ENCODE assay signal across 11 mouse cellular contexts in genomic region chr6:117279786-117280411, GRCm38 (mm10).
A peak's percentile ranks its signal among the peaks of the same experiment; 100 is the strongest.
DNase-seq lines count a peak whose midpoint lies in the region; ATAC-seq and TF ChIP-seq lines count a peak whose summit lies in the region.
"Had no signal": no experiment of that assay in that cellular context is flagged by ENCODE, and none has a peak within 500 bp of the region (broad histone marks: within the 10 kb centered on the region; RNA-seq: fewer than 3 reads in every experiment).

No protein-coding gene starts in this region.

- H3K27ac ChIP-seq in heart, embryonic 13.5 days (replicated peaks): peak overlapping the region; percentile 69
- H3K27ac ChIP-seq in forebrain, embryonic 12.5 days: 0 out of 2 replicates have a peak overlapping the region, but pooled peaks have one; percentile 13
- peak overlapping the region; percentile 38; the same call in 1 of the 2 replicates for H3K27ac ChIP-seq in midbrain, embryonic 10.5 days (replicated peaks)
- no peak overlapping the region for H3K27ac ChIP-seq in gastrocnemius, adult 2 months
- H3K27ac ChIP-seq: limb, embryonic 13.5 days had no signal

- TF ChIP-seq CTCF in gastrocnemius, adult 2 months (IDR thresholded peaks at IDR 0.05): no peak

- H3K4me2 ChIP-seq in heart, embryonic 13.5 days: peak overlapping the region; percentile 40
- H3K4me2 ChIP-seq in forebrain, embryonic 12.5 days: no peak overlapping the region
- H3K4me2 ChIP-seq: limb, embryonic 13.5 days had no signal

- H3K36me3 ChIP-seq in heart, embryonic 13.5 days: no peaks in the 10 kb centered on the region
- no peaks in the 10 kb centered on the region for H3K36me3 ChIP-seq in forebrain, embryonic 12.5 days (replicated peaks)
- H3K36me3 ChIP-seq in midbrain, embryonic 10.5 days: no peaks in the 10 kb centered on the region
- H3K36me3 ChIP-seq: limb, embryonic 13.5 days had no signal

- H3K9me3 ChIP-seq in heart, embryonic 13.5 days: no peaks in the 10 kb centered on the region
- no peaks in the 10 kb centered on the region for H3K9me3 ChIP-seq in forebrain, embryonic 12.5 days
- H3K9me3 ChIP-seq in midbrain, embryonic 10.5 days (replicated peaks): no peaks in the 10 kb centered on the region
- H3K9me3 ChIP-seq: limb, embryonic 13.5 days had no signal

- DNase-seq in heart, postnatal 36 days: no peak
- DNase-seq in cerebellum, postnatal 14 days: peak; percentile 51 to 61
- no peak for DNase-seq in midbrain, embryonic 10.5 days (ENCODE audit: low spot score)
- no peak for DNase-seq in thymus, postnatal 0 days (ENCODE audit: low spot score)
- no peak for DNase-seq in gastrocnemius, adult 2 months
- no peak for DNase-seq in left cerebral cortex, adult 8-10 months (ENCODE audit: low spot score in 2 of 2)
- DNase-seq: adrenal gland, adult 2 months had no signal

- H3K27me3 ChIP-seq in heart, embryonic 13.5 days (replicated peaks): no peaks in the 10 kb centered on the region
- H3K27me3 ChIP-seq in forebrain, embryonic 12.5 days: no peaks in the 10 kb centered on the region
- H3K27me3 ChIP-seq in midbrain, embryonic 10.5 days (ENCODE audit: low read depth, poor library complexity, severe bottlenecking): no peaks in the 10 kb centered on the region

- 0 out of 2 replicates have a peak overlapping the region, but pooled peaks have one; percentile 45 for H3K9ac ChIP-seq in heart, embryonic 13.5 days
- no peak overlapping the region for H3K9ac ChIP-seq in forebrain, embryonic 12.5 days
- H3K9ac ChIP-seq: limb, embryonic 13.5 days had no signal

- 28% methylated on average over 14 of the region's 14 CpGs for WGBS in heart, embryonic 13.5 days
- 51% methylated on average over 14 of the region's 14 CpGs for WGBS in forebrain, embryonic 12.5 days
- WGBS in midbrain, embryonic 10.5 days: 73% methylated on average over 14 of the region's 14 CpGs

- intact Hi-C loops in heart, postnatal 36 days (cut with DNase I): no loop called here
- intact Hi-C loops in gastrocnemius, adult 2 months (cut with DNase I): no loop called here

- H3K4me1 ChIP-seq in heart, embryonic 13.5 days: peaks cover 43% of the 10 kb centered on the region
- H3K4me1 ChIP-seq in forebrain, embryonic 12.5 days: peaks cover 4% of the 10 kb centered on the region
- H3K4me1 ChIP-seq in midbrain, embryonic 10.5 days: peaks cover 14% of the 10 kb centered on the region

- ATAC-seq in heart, embryonic 13.5 days (ENCODE audit: extremely low read depth, insufficient number of reproducible peaks, low FRiP score, low TSS enrichment): no peak
- peak; percentile 44; the same call in 1 of the 2 replicates for ATAC-seq in forebrain, embryonic 12.5 days (ENCODE audit: low FRiP score)
- ATAC-seq: intestine, postnatal 0 days had no signal

- H3K4me3 ChIP-seq in heart, embryonic 13.5 days: no peak overlapping the region
- no peak overlapping the region for H3K4me3 ChIP-seq in forebrain, embryonic 12.5 days (replicated peaks)
- no peak overlapping the region for H3K4me3 ChIP-seq in midbrain, embryonic 10.5 days
- no peak overlapping the region for H3K4me3 ChIP-seq in gastrocnemius, adult 2 months
- H3K4me3 ChIP-seq: limb, embryonic 13.5 days had no signal

Comparison
In these comparisons a context has a peak if more than half of its experiments do, and no peak if none do; other contexts are left out.
1. DNase-seq: peak in cerebellum, postnatal 14 days (2 of 2); none in heart, postnatal 36 days (0 of 2), midbrain, embryonic 10.5 days (single experiment), thymus, postnatal 0 days (single experiment), gastrocnemius, adult 2 months (single experiment) and left cerebral cortex, adult 8-10 months (0 of 2).